Mouse (Mus musculus) liver, adult (tissue): ENCODE measurements around the gene As3mt.

Experiments
- GATA4 ChIP-seq: IDR thresholded peaks from 2 replicates; pipeline ENCODE4 v1.6.1; 2014; ENCODE audit warnings: mild to moderate bottlenecking, low read length; ENCODE audit not compliant: insufficient replicate concordance

As3mt gene

DNA sequence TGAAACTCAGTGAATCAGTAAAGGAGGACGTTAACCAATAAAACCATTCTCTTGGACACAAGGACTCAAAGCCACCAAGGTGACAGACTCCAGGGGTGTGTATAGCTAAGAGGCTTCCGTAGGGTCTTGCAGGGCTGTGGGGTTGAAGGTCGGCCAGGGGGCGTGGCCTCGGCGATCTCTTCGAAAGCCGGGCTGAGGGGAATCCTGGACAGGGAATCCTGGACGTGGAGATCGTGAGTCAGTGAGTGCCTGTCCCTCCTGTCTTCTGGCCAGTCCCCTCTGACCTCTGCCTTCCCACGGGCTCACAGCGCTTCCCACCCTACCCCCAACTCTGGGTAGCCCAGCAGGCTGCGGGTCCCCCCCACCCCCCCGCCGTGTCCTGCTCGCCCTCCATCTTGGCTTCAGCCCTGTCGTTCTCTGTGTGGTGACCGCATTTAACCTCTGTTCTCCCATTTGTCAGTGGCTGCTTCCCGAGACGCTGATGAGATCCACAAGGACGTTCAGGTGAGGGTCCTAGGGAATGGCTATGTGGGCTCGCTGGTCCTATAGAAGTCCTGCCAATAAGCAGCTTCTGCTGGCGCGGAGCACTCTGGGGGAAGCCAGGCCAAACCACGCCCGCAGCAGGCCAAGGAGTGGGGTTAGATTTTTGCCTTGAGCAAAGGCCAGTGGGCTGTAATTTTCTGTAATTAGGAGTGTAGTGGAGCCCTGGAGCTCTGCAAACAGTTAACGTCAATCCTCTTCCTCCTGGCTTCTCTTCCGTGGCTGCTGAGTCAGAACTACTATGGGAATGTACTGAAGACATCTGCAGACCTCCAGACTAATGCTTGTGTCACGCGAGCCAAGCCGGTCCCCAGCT is at the start of gene As3mt:
Gene As3mt (plus strand): TSS at position 163 of the 856 bp plus-strand sequence.
- no peak for TF ChIP-seq GATA4

DNA sequence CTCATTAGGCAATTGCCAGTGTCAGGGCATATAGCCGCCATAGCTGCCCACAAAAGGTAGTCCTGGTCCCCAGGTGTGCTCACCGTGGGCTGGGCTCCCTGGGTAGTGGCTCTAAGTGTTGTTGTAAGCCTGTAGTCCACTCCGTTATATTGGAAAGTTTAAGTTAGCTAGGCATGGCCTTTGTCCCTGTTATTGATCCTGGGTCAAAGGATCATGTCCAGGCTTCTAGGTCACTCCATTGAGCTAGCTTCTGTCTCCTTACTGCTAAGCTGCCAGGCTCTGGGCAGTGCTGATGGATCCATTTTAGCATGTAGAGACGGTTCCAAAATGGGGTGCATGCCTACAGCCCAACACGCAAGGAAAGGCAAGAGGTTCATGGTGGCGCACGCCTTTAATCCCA is 48.9 kb upstream of the As3mt start:
- TF ChIP-seq GATA4, result no peak

DNA sequence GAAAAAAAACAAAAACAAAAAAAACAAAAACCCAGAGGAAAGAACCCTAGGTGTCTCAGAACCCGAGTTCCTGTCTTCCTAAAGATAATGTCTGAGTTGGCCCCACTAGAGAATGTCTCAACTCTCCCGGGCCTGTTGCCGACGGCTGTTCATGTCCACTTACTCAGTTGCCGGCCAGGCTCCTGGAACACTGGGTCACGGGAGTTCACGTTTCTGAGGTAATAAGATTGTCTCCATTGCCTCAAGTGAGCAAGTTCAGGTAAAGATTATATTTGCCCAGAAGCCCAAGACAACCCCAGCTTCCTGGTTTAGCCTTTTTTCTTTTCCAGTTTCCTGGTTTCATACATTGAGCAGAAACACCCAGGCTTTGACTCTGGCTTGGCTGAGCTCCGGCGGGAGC is 48.4 kb upstream of the As3mt start:
- no peak for TF ChIP-seq GATA4

DNA sequence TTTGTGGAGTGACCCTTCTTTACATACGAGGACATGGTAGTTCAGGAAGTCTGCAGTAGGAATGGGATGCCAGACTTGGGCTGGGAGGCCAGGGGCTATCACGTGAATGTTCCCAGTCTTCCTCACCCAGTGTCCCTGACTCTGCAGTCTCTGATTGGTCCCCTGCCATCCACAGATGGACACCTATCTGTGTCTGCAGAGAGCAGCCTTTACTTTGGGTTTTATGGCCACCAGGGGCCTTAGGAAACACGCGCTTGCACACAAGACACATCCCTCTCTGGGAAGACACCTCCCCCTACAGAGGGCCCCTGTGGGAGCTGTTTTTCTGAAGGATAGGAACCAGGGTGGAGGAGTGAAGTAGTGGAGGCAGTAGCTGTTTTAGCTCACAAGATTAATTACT is 45.7 kb upstream of the As3mt start:
- no peak for TF ChIP-seq GATA4

DNA sequence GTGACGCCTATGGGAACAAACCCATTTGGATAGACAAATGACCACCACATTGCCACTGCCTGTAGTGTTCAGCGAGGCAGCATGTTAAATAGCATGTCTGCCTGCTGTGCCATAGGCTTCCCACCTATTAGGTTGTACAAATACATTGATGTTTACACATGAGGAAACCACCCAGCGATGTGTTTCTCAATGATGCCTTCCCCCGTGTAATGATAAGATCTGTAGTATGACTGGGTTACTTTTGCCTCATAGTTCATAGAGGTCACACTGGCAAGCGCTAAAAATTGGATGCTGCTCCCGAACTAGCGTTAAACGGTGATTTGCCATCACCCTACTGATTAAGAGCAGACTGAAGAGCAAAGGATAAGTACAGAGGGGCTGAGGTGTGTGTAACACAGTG is 45.0 kb upstream of the As3mt start:
- peak; percentile 38; the same call in 1 of the 2 replicates for TF ChIP-seq GATA4

DNA sequence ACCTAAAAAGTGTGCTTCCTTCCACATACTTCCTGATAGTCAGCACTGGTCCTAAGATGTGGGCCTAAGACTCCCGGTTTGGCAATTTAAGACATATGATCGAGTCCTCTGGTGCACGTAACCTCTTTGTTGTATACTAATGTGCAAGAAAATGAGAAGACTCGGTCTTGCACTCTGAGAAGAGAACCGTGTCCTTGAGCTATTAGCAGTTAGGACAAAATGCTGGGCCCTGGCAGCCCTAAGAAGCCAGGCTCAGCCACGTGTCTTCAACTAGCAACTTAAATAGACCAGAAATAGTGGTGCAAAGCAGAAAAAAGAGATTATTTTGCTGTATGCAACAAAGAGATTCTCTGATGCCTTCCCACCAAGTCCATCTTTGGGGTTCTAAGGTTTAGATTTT is 44.5 kb upstream of the As3mt start:
- TF ChIP-seq GATA4, result no peak

DNA sequence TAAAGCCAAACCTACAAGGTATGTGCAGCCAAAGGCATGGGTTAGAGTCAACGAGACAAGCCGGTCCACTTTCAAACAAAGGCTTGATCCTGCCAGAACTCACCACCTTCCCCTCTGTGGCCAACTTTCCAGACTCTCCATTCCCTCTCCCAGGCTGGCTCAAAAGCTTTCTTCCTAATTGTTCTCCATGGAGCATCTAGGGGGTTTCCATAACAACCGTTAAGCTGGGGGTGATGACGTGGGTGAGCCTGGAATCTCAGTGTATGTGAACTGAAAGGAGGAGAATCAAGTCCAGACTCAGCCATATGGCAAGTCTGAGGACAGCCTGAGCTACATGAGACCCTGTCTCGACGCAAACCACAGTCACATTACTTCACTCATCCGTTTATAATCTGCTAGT is 41.8 kb upstream of the As3mt start:
- TF ChIP-seq GATA4, result no peak

DNA sequence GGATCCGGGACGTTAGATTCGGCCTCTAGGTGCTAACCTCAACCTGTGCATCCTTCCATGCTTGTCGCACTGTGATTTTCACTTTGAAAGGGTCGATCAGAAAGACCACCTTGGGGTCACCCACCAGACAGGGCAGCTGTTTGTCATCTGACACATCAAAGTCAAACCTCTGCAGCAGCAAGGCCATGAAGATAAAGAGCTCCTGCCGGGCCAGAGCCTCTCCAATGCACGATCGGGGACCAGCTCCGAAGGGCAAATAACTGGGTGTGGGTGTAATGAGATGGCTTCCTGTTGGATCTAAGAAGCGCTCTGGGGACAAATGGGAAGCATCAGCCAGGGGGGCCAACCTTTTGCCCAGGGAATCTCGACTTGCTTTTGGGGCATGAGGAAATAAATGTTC is 40.0 kb upstream of the As3mt start:
- no peak for TF ChIP-seq GATA4

DNA sequence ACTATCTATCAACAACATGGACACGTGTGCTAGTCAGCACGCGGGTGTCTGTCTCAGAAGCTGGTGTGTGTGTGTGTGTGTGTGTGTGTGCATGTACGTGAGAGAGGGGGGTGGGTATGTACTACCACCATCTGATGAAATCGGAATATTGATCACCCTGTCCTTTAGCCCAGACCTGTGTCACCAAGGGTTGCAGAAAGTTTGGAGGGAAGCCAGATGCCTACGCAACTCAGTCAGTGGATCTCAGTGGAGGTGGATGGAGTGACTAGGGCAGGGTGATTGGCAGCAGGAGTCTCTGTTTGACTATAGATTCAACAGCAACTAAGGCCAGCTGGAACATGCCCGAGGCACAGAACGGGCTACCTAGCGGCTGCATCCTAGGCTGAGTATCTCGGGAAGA is 39.0 kb upstream of the As3mt start:
- peak; percentile 77 for TF ChIP-seq GATA4

DNA sequence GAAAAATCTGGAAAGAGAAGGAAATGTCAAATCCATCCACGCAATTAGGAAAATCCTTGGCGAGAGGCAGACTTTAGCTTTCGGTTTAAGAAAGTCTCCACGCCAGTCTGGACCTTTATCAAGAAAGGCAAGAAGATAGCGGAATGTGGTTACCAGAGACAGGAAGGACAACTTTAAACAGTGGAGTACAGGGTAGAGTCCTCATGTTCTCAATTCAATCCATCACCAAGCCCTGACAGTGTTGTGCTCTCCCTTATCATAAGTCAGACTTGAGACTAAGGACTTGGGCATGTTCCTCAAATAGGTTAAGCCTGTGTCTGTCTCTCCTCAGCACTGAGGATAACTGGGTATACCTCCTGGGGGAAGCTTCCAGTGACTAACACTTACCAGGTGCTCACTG is 37.5 kb upstream of the As3mt start:
- TF ChIP-seq GATA4, result no peak; the same call in 1 of the 2 replicates

DNA sequence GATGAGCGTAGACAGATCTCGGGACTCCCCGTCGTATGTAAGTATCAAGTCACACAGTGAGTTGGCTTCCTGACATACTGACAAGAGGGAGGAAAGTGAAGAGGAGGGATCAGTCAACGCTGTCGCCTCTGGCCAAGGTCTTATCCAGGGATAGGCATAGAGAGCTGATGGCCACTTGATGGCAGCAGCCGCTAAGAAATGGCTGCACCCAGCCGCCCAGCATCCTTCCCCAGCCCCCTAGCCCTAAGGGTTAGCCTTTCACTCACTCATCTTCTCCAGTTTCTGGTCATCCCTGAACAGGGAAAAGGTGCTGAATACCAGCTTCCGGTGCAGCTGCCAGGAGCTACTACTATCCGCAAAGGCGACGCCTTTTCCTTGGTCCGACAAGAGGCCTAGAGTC is 36.6 kb upstream of the As3mt start:
- TF ChIP-seq GATA4, result no peak

DNA sequence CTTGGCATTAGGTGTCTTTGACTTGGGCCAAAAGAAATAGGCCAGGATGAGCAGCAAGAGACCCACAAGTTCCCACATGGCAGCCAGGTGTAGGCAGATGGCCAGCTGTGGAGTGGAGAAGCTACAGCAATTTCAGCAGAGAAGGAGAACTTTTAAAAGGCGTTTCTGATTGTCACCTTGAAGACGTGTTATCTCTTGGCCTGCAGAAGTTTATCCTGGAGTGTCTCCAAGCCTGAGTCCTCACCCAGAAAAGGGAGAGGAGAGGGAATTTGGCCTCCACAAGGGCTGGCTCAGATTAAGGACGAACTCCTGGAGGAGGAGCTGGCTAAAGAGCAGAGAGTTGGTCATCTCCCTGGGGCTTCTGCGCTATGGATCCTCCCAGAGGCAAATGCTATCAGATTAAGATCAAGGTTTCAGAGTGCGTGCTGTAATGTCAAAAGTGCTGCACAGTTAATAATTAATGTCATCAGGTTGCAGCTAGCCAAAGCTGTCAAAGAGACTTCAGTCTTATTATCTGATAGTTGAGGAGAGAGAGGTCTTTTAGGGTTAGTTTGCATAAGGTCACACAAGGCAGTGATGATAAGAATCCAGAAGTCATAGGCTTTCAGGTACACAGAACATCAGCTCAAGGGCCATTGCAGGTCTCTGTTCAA is 34.4 kb upstream of the As3mt start, which contains the start of gene Cyp17a1:
Gene Cyp17a1 (minus strand): TSS at position 407 of the 653 bp plus-strand sequence.
- TF ChIP-seq GATA4, result peak; percentile 100

DNA sequence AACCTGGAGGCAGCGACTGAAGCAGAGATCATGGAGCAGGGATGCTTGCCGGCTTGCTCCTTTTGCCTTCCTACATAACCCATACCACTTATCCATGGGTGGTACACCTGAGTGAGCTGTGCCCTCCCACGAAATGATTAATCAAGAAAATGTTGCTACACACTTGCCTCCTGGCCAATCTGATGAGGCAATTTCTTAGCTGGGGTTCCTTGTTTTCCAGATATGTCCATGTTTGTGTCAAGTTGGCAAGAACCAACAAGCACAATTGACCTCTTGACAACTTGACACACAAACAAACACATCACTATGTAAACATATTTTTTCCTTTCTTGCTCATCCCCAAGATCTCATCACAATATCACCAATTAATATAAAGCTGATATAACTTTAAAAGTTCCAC is 31.6 kb upstream of the As3mt start:
- TF ChIP-seq GATA4, result peak; percentile 12; the same call in 1 of the 2 replicates

DNA sequence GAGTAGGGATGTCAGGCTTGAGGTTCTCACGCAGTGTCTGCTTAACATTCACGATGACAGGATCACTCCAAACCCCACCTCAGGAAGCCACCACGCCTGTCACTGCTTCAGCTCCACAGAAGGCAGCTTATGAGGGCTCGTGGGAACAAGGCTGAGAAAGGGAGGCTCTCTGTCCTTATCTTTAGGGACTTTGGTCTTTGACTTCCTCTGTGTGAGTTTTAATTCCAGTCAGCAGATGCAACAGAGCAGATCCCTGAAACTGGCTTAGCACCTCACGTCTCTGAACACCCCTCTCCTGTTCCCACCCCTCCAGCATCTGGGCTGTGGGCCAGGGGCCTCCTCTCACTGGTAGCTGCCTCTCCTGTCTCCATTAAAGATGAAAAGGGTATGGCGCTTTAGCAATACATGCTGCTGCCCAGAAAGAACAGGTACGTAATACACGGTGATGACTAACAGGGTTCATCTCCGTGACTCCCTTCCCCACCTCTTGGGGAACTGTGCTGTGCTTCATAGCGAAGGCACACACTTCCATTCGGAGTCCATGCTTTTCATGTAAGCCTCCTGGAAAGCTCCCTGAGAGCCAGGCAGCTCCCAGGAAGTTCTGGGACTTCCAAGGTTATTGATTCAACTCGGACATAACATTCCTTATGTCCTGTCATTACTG is 27.4 kb upstream of the As3mt start:
- TF ChIP-seq GATA4, result 0 out of 2 replicates have a peak, but pooled peaks have one; percentile 42

DNA sequence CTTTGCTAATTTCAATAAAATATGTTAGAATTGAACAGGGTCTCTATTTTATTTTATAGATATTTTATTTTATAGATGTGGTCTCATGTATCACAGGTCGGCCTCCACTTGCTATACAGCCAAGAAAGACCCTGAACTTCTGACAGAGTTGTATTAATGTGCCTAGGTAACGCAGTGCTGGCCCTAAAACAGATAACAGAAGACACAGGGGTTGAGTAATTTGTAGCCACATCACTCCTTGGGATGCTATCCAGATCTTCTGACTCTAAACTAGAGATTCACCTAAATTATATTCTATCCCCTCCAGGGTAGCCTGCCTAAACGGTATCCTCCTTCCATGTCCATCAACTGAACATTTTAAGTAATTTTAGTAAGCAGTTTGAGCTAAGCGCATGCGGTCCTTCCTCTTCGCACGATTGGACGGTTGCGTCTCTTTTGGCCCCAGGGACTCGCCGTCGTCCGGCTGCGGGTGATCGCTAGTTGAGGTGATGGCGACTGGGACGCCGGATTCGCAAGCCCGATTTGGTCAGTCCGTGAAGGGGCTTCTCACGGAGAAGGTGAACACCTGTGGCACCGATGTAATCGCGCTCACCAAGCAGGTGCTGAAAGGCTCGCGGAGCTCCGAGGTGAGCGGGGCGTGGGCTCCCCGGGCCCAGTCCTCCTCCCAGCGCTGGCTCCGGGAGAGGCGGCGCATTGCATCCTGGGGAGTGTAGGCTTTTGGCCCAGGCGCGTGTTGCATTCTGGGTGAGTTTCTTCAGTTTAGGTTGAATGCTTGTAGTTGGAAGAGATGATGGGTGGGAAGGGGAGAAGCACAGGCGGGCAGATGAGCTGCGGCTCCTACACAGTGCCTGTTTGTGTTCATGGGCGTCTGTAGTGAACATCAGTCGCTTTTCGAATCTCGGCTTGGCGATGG is 17.5 kb upstream of the As3mt start, which contains the start of gene Borcs7:
Gene Borcs7 (plus strand): TSS at position 447 of the 913 bp plus-strand sequence.
- no peak; the same call in 1 of the 2 replicates for TF ChIP-seq GATA4
